Mouse (Mus musculus): ENCODE results near the gene Gsta2. TPM values are rescaled to one million over a fixed set of nuclear protein-coding genes. Genes with fewer than 3 reads are reported as not detected.

Gene Gsta2
- polyA plus RNA-seq, 1 experiment from 2014 or later: 2.9 TPM

Other genes with a start within 250 kb of the Gsta2 start
- gene Fbxo9, start 246.7 kb downstream of the Gsta2 start, polyA plus RNA-seq (2014; fragmentation: Nextera tagmentation; extraction: Ambion mirVana): 35.3 and 43.0 TPM in 2 replicates
- gene Ick, start 246.6 kb downstream of the Gsta2 start, polyA plus RNA-seq (2014; fragmentation: Nextera tagmentation; extraction: Ambion mirVana): 25.7 TPM in 2 replicates
- gene Gsta4, start 173.0 kb downstream of the Gsta2 start, polyA plus RNA-seq (2014; fragmentation: Nextera tagmentation; extraction: Ambion mirVana): 43.1 and 46.6 TPM in 2 replicates
- gene Gsta1, start 125.1 kb downstream of the Gsta2 start, polyA plus RNA-seq (2014; fragmentation: Nextera tagmentation; extraction: Ambion mirVana): 1.2 and 3.1 TPM in 2 replicates
- 1.1 and 1.7 TPM in 2 replicates for gene Gm3776, start 98.7 kb downstream of the Gsta2 start, polyA plus RNA-seq (2014; fragmentation: Nextera tagmentation; extraction: Ambion mirVana)
- not detected in 2 replicates for gene Gm10639, start 65.9 kb downstream of the Gsta2 start, polyA plus RNA-seq (2014; fragmentation: Nextera tagmentation; extraction: Ambion mirVana)
- gene Omt2a, start 41.0 kb downstream of the Gsta2 start, polyA plus RNA-seq (2014; fragmentation: Nextera tagmentation; extraction: Ambion mirVana): not detected in 2 replicates
- gene Omt2b, start 28.2 kb downstream of the Gsta2 start, polyA plus RNA-seq (2014; fragmentation: Nextera tagmentation; extraction: Ambion mirVana): not detected in 2 replicates
- gene Dppa5a, start 12.4 kb upstream of the Gsta2 start, polyA plus RNA-seq (2014; fragmentation: Nextera tagmentation; extraction: Ambion mirVana): not detected in 2 replicates
- 0.24 and 0.40 TPM in 2 replicates for gene Ooep, start 22.9 kb upstream of the Gsta2 start, polyA plus RNA-seq (2014; fragmentation: Nextera tagmentation; extraction: Ambion mirVana)
- 0.54 and 0.86 TPM in 2 replicates for gene Ddx43, start 40.0 kb upstream of the Gsta2 start, polyA plus RNA-seq (2014; fragmentation: Nextera tagmentation; extraction: Ambion mirVana)
- 1.9 and 2.4 TPM in 2 replicates for gene Cgas, start 87.4 kb upstream of the Gsta2 start, polyA plus RNA-seq (2014; fragmentation: Nextera tagmentation; extraction: Ambion mirVana)
- 25.5 and 26.8 TPM in 2 replicates for gene Mto1, start 92.4 kb upstream of the Gsta2 start, polyA plus RNA-seq (2014; fragmentation: Nextera tagmentation; extraction: Ambion mirVana)
- 0.44 TPM in 1 of 2 replicates, not detected in the other for gene Gm17324, start 93.0 kb upstream of the Gsta2 start, polyA plus RNA-seq (2014; fragmentation: Nextera tagmentation; extraction: Ambion mirVana)
- 5,695 and 6,055 TPM in 2 replicates for gene Eef1a1, start 133.4 kb upstream of the Gsta2 start, polyA plus RNA-seq (2014; fragmentation: Nextera tagmentation; extraction: Ambion mirVana)
- gene Slc17a5, start 232.3 kb upstream of the Gsta2 start, polyA plus RNA-seq (2014; fragmentation: Nextera tagmentation; extraction: Ambion mirVana): 11.8 and 13.6 TPM in 2 replicates